Mouse (Mus musculus): Measurements from ENCODE around the gene Prss48. TPM values are rescaled to one million over a fixed set of nuclear protein-coding genes. Genes with fewer than 3 reads are reported as not detected.
A peak's percentile ranks its signal among the peaks of the same experiment; 100 is the strongest.

Gene Prss48
- total RNA-seq (2021), result not detected
- long read RNA-seq, experiment 1, partial matches to known transcripts, result 0 of 1 reads
- long read RNA-seq, experiment 1, other reads (novel, unspliced or antisense), result 1 of 1 reads
- long read RNA-seq, experiment 2, result 0 reads

DNA sequence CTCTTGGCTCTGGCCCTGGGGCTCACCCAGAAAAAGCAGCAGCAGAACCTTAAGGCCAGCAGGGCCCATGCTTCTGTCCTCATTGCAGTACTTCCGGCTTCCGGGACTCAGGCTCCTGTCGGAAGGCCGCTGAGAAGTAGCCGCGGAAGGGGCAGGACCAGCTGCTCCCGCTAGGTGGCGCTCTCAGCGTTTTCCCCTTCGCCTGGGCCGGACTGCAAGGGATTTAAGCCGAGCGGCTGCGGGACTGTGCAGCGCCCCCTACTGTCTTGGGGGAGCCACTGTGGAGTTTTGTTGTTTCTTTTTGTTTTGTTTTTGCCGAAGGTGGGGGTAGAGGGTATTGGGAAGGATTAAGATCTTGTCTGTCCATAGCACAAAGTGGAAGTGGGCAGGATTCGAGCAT is at the start of gene Prss48:
Prss48 (minus strand) TSS at position 69 of the 400 bp plus-strand sequence.
- DNase-seq (ENCODE audit: low spot score in 2 of 2), result no peak

- DNase-seq (ENCODE audit: low spot score in 2 of 2), result no peak
These were observed 46.8 kb upstream of the Prss48 start for GRCm38 (mm10) chr3:86049041-86049440.

- DNase-seq (ENCODE audit: low spot score in 2 of 2), result peak; percentile 36 to 68
These were observed 45.6 kb upstream of the Prss48 start for GRCm38 (mm10) chr3:86047686-86048408.

DNA sequence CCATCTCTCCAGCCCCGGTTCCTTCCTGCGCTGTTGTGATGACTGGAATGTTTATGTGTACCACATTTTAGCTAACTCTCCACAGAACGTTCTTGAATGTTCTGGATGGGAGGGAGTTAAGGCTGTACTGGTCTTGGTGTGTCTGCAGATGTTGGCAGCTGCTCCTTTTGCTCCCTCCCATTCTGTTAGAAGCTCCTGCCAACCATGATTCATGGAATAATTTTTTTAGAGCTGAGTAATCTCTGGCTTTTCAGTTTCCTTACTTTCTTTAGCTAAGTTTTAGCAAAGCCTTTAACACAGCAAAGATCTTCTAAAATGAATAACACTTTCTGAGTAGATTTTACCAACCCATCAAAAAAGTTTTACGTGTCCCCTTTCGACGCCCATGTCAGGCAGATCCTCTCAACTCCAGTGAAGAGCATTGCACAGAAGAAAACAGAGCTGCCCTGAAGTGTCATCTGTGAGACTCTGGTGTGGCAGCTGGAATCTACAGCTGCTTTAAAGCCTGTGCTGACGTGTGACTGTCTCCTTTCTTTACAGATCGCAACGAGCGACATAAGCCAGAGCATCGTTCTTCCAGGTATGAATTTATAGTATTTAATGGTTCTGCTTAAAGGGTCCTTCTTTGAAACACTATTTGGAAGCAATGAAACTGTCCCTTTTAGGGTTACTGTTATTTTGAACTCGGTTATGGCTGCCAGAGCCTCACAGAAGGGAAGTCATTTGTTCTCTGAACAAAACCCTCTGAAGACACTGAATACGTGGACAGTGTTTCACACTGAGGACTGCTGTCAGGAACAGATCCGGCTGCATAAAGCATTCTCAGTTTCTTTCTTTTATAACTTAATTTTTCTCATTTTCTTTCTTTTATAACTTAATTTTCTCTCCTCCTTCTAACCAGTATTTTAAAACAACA is 38.3 kb upstream of the Prss48 start:
- DNase-seq (ENCODE audit: low spot score in 2 of 2), result no peak

GRCm38 (mm10) chr3:86038648-86039047 is 36.4 kb upstream of the Prss48 start:
- DNase-seq (ENCODE audit: low spot score in 2 of 2), result no peak

- peak in 1 of 2 experiments; percentile 53 for DNase-seq (ENCODE audit: low spot score in 2 of 2)
These were observed 35.7 kb upstream of the Prss48 start for GRCm38 (mm10) chr3:86037926-86038484.

GRCm38 (mm10) chr3:86033455-86034090 is 31.3 kb upstream of the Prss48 start:
- no peak for DNase-seq (ENCODE audit: low spot score in 2 of 2)

DNA sequence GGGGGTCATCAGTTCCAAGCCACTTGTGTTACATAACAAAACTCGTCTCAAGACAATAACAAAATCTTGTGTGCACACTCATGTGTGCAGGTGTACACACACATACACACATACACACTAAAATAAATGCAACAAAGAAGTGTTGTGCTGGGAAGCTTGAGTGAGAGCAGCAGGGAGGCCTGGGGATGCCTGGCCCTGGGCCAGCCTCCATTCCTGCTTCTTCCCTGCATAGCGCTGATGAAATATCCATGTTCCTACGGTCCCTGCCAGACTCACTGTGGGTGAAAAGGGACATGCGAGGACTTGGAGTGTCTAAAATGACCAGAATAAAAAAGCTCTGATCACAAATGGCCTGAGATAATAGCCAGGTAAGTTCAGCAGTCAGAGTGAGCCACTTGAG is 28.3 kb upstream of the Prss48 start:
- no peak for DNase-seq (ENCODE audit: low spot score in 2 of 2)

- DNase-seq (ENCODE audit: low spot score in 2 of 2), result no peak
These were observed 26.5 kb upstream of the Prss48 start for GRCm38 (mm10) chr3:86028658-86029375.

DNA sequence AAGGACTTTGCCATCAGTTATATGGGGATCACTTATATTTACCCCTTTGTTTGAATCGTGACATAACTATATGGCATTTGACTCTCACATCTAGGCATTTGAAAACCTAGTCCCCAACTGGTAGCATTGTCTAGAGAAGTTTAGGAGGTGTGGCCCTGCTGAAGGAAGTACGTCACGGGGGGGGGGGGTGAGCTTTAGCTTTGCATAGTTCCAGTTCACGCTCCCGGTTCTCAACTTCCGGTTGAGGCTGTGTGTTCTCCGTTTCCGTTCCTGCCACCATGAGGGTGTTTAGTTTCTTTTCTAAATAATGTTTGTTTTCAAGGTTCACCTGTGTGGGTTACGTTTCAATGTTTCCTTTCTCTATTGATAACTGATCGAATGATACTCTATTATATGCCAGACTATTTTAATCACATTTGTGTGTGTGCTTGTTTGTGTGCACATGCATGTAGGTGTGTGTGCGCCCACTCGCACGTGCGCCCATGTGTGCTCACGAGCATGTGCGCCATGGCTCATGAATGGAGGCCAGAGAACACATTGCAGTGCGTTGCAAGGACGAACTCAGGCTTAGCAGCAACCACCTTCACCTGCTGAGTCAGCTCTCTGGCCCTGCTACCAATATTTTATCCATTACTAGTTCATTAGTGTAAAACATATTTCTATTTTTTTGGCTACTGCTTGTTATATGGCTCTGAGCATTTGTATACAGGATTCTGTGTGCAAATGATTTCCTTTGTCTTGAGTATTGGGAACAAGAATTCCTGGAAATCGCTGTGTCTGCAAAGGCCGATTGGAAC is 23.2 kb upstream of the Prss48 start:
- DNase-seq (ENCODE audit: low spot score in 2 of 2), result no peak

DNA sequence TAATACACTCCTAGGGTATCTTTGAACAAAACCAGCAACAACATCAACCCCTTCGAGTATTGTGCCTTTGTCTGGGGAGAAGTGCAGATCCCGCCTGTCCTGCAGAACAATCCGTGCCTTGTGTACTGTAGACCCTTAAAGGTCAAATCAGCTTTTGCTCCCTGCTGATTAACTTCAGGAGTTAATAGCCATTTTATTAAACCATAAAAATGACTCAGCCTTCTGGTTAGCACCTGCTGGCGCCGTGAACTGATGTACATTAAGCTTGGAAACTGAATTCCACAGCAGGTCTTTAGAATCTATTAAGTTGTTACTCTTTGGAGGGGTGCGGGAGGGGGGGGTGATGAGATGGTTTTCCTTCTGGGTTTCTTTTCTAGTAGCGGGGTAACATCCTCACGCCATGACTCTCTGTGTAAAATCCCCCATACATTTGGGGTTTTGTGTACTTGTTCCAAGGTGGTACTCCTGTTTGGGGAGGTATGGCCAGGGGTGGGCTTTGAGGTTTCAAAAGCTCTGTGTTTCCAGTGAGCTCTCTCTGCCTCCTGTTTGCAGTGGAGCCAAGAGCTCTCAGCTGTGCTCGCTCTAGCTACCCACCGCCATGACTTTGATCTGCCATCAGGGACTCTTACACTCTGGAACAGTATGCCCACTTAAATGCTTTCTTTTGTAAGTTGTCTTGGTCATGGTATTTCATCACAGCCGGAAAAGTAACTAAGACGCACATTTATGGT is 21.9 kb upstream of the Prss48 start:
- no peak for DNase-seq (ENCODE audit: low spot score in 2 of 2)

DNA sequence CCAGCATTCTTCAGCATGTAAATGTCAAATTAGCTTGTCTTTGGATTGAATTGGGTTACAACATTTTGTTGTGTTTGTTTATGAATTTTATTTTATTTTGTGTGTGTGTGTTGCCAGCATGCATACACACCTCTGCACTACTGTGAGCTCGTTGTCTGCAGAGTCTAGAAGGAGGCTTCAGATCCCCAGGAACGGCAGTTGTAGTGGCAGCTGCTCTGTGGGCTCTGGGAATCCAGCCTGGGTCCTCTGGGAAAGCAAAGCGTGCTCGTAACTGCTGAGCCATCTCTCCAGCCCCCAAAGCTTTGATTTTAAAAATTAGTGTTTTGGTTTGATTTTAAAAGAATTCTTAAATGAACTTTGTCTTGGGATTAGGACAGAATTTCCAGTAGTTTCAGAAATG is 19.4 kb upstream of the Prss48 start:
- DNase-seq (ENCODE audit: low spot score in 2 of 2), result peak in 1 of 2 experiments; percentile 57

- no peak for DNase-seq (ENCODE audit: low spot score in 2 of 2)
These were observed 18.8 kb upstream of the Prss48 start for GRCm38 (mm10) chr3:86020921-86021650.

GRCm38 (mm10) chr3:86017484-86017883 is 15.2 kb upstream of the Prss48 start:
- DNase-seq (ENCODE audit: low spot score in 2 of 2), result peak in 1 of 2 experiments; percentile 44

DNA sequence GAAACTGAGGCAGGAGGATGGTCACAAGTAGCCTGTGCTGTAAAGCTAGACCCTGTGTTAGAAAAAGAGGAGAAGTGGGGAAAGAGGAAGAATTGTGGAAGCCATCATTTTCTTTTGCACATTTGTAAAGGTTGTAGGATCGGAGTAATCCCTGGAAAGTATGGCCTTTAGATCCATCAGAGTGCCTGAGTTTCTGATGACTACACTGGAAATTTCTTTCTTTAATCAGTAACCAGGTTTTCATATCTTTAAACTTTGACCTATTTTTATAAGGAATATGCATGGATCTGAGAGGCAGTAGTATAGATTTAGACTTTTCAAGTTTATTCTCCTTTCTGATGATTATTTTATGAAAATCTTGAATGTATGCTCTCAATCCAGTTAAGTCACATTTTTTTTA is 14.7 kb upstream of the Prss48 start:
- DNase-seq (ENCODE audit: low spot score in 2 of 2), result no peak

- DNase-seq (ENCODE audit: low spot score in 2 of 2), result no peak
These were observed 11.5 kb upstream of the Prss48 start for GRCm38 (mm10) chr3:86013837-86014236.

DNA sequence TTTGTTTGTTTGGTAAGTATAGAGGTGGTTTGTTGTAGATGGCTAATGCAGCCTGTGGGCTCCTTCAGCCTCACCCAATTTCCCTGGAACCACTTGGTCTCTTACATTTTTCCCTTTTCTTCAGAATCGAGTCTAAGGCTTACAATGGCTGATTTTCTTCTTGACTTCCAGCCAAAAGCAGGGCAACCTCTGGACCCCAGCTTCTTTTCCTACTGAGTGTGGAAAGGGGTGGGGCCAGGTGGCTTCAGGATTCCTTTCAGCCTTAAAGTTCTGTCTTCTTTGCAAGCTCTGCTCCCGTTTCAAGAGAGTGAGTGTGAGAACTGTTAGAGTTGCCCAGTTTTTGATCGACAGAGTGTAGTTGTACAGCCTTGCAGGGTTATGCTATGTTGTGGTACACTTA is 9.5 kb upstream of the Prss48 start:
- no peak for DNase-seq (ENCODE audit: low spot score in 2 of 2)

- DNase-seq (ENCODE audit: low spot score in 2 of 2), result no peak
These were observed 9.1 kb upstream of the Prss48 start for GRCm38 (mm10) chr3:86011373-86011772.

All from layer of hippocampus, postnatal 14 days (tissue).